Mouse (Mus musculus) hindbrain, embryonic 10.5 days (tissue): ENCODE data around the gene Fam107b. TPM values are rescaled to one million over a fixed set of nuclear protein-coding genes. Genes with fewer than 3 reads are reported as not detected.

Experiments used
- DNase-seq: peaks from one replicate; pipeline ENCODE4 v3.0.0-alpha.2; 2017; ENCODE audit warnings: low spot score
- H3K27ac ChIP-seq: fragments of 300-500 bp; sonication (generic); 2 replicates; pipeline ENCODE4 v1.5.1; 2016; ENCODE audit warnings: mild to moderate bottlenecking, moderate library complexity
- H3K27me3 ChIP-seq: fragments of 300-500 bp; sonication (generic); 2 replicates; pipeline ENCODE4 v1.6.1; 2016; ENCODE audit warnings: mild to moderate bottlenecking; ENCODE audit not compliant: poor library complexity, insufficient read depth, severe bottlenecking
- H3K36me3 ChIP-seq: fragments of 300-500 bp; sonication (generic); 2 replicates; pipeline ENCODE4 v1.6.1; 2016; ENCODE audit warnings: mild to moderate bottlenecking, moderate library complexity
- H3K4me1 ChIP-seq: fragments of 300-500 bp; sonication (generic); replicated peaks from 2 replicates; pipeline ENCODE4 v1.6.1; 2016; ENCODE audit warnings: mild to moderate bottlenecking
- H3K4me3 ChIP-seq: fragments of 300-500 bp; sonication (generic); 2 replicates; pipeline ENCODE4 v1.5.1; 2016; ENCODE audit warnings: mild to moderate bottlenecking, moderate library complexity
- H3K9me3 ChIP-seq: fragments of 300-500 bp; sonication (generic); 2 replicates; pipeline ENCODE4 v1.6.1; 2016; ENCODE audit warnings: mild to moderate bottlenecking, moderate library complexity
- WGBS: fragments of 180-500 bp; shearing (Covaris S2); methylation state at CpG from one replicate; pipeline ENCODE4 v1.1.7; 2016; 5-methylcytosine and 5-hydroxymethylcytosine counted together
- polyA plus RNA-seq: library from polyadenylated mRNA; unstranded; fragments of >200 nt; fragmentation: Nextera tagmentation; extraction: Ambion mirVana; gene quantifications from 2 replicates; pipeline ENCODE4 v1.2.1, GENCODE M21; 2016

Gene Fam107b
- polyA plus RNA-seq, 1 experiment from 2014 or later, result 46.8 TPM

- no peak overlapping the region for H3K4me3 ChIP-seq
- no peaks in the 10 kb centered on the region for H3K9me3 ChIP-seq
- H3K27me3 ChIP-seq, result no peaks in the 10 kb centered on the region
- no peak overlapping the region for H3K27ac ChIP-seq
- peaks cover 9% of the 10 kb centered on the region; the same call in 1 of the 2 replicates for H3K4me1 ChIP-seq
- no peak for DNase-seq
- WGBS, result 88% methylated on average over 3 of the region's 3 CpGs
- no peaks in the 10 kb centered on the region for H3K36me3 ChIP-seq
Measured at GRCm38 (mm10) chr2:3656091-3656490, 85.8 kb downstream of the Fam107b start.

GRCm38 (mm10) chr2:3656834-3657233 is 86.5 kb downstream of the Fam107b start:
- Histone ChIP-seq H3K4me1 (peaks cover 9% of the 10 kb centered on the region; the same call in 1 of the 2 replicates), H3K4me3 (no peak overlapping the region), H3K9me3 (no peaks in the 10 kb centered on the region), H3K27me3 (no peaks in the 10 kb centered on the region), H3K36me3 (no peaks in the 10 kb centered on the region), H3K27ac (no peak overlapping the region)
- no peak for DNase-seq
- WGBS, result 88% methylated on average over 6 of the region's 6 CpGs

- Histone ChIP-seq H3K36me3 (no peaks in the 10 kb centered on the region), H3K4me1 (peaks cover 9% of the 10 kb centered on the region; the same call in 1 of the 2 replicates), H3K9me3 (no peaks in the 10 kb centered on the region), H3K27me3 (no peaks in the 10 kb centered on the region), H3K27ac (no peak overlapping the region), H3K4me3 (no peak overlapping the region)
- no peak for DNase-seq
- 88% methylated on average over 5 of the region's 5 CpGs for WGBS
Measured at GRCm38 (mm10) chr2:3657376-3657775, 87.1 kb downstream of the Fam107b start.

GRCm38 (mm10) chr2:3657811-3658730 is 87.8 kb downstream of the Fam107b start:
- H3K27me3 ChIP-seq, result no peaks in the 10 kb centered on the region
- H3K36me3 ChIP-seq, result no peaks in the 10 kb centered on the region
- peak overlapping the region; percentile 3; the same call in 1 of the 2 replicates for H3K27ac ChIP-seq
- H3K4me3 ChIP-seq, result no peak overlapping the region
- peaks cover 9% of the 10 kb centered on the region; the same call in 1 of the 2 replicates for H3K4me1 ChIP-seq
- 69% methylated on average over 11 of the region's 11 CpGs for WGBS
- DNase-seq, result no peak
- no peaks in the 10 kb centered on the region for H3K9me3 ChIP-seq

- Histone ChIP-seq H3K9me3 (no peaks in the 10 kb centered on the region), H3K4me1 (peaks cover 9% of the 10 kb centered on the region; the same call in 1 of the 2 replicates), H3K27me3 (no peaks in the 10 kb centered on the region), H3K27ac (no peak overlapping the region), H3K36me3 (no peaks in the 10 kb centered on the region), H3K4me3 (no peak overlapping the region)
- DNase-seq, result no peak
- WGBS, result 42% methylated on average over 4 of the region's 4 CpGs
Measured at GRCm38 (mm10) chr2:3658900-3659299, 88.6 kb downstream of the Fam107b start.

- no peaks in the 10 kb centered on the region for H3K36me3 ChIP-seq
- H3K27me3 ChIP-seq, result no peaks in the 10 kb centered on the region
- no peak overlapping the region for H3K27ac ChIP-seq
- 48% methylated on average over 5 of the region's 5 CpGs for WGBS
- H3K4me3 ChIP-seq, result no peak overlapping the region
- H3K4me1 ChIP-seq, result peaks cover 9% of the 10 kb centered on the region; the same call in 1 of the 2 replicates
- no peak for DNase-seq
- H3K9me3 ChIP-seq, result no peaks in the 10 kb centered on the region
Measured at GRCm38 (mm10) chr2:3659300-3659910, 89.1 kb downstream of the Fam107b start.

- no peaks in the 10 kb centered on the region for H3K36me3 ChIP-seq
- no peak overlapping the region for H3K27ac ChIP-seq
- no peaks in the 10 kb centered on the region for H3K27me3 ChIP-seq
- no peak for DNase-seq
- H3K9me3 ChIP-seq, result no peaks in the 10 kb centered on the region
- no peaks in the 10 kb centered on the region for H3K4me1 ChIP-seq
- H3K4me3 ChIP-seq, result no peak overlapping the region
- WGBS, result 73% methylated on average over 6 of the region's 6 CpGs
Measured at GRCm38 (mm10) chr2:3664086-3664485, 93.8 kb downstream of the Fam107b start.

GRCm38 (mm10) chr2:3668682-3669081 is 98.4 kb downstream of the Fam107b start:
- Histone ChIP-seq H3K9me3 (no peaks in the 10 kb centered on the region), H3K36me3 (no peaks in the 10 kb centered on the region), H3K27ac (no peak overlapping the region), H3K4me3 (no peak overlapping the region), H3K27me3 (no peaks in the 10 kb centered on the region), H3K4me1 (no peaks in the 10 kb centered on the region)
- WGBS, result 79% methylated on average over 3 of the region's 3 CpGs
- peak; percentile 7 for DNase-seq

GRCm38 (mm10) chr2:3669646-3670045 is 99.4 kb downstream of the Fam107b start:
- WGBS, result 63% methylated on average over 2 of the region's 2 CpGs
- Histone ChIP-seq H3K9me3 (no peaks in the 10 kb centered on the region), H3K27ac (no peak overlapping the region), H3K36me3 (no peaks in the 10 kb centered on the region), H3K4me1 (no peaks in the 10 kb centered on the region), H3K27me3 (no peaks in the 10 kb centered on the region), H3K4me3 (no peak overlapping the region)
- DNase-seq, result no peak

- Histone ChIP-seq H3K27me3 (no peaks in the 10 kb centered on the region), H3K4me1 (no peaks in the 10 kb centered on the region), H3K36me3 (no peaks in the 10 kb centered on the region), H3K9me3 (no peaks in the 10 kb centered on the region), H3K27ac (no peak overlapping the region), H3K4me3 (no peak overlapping the region)
- WGBS, result 82% methylated on average over 5 of the region's 5 CpGs
- no peak for DNase-seq
Measured at GRCm38 (mm10) chr2:3672654-3673367, 102.5 kb downstream of the Fam107b start.

GRCm38 (mm10) chr2:3675481-3675880 is 105.2 kb downstream of the Fam107b start:
- Histone ChIP-seq H3K9me3 (no peaks in the 10 kb centered on the region), H3K27ac (no peak overlapping the region), H3K4me3 (no peak overlapping the region), H3K4me1 (no peaks in the 10 kb centered on the region), H3K36me3 (no peaks in the 10 kb centered on the region), H3K27me3 (no peaks in the 10 kb centered on the region)
- WGBS, result 90% methylated on average over 1 of the region's 1 CpGs
- DNase-seq, result no peak

GRCm38 (mm10) chr2:3682699-3683098 is 112.4 kb downstream of the Fam107b start:
- Histone ChIP-seq H3K4me3 (no peak overlapping the region), H3K27me3 (no peaks in the 10 kb centered on the region), H3K36me3 (no peaks in the 10 kb centered on the region), H3K4me1 (peaks cover 18% of the 10 kb centered on the region), H3K9me3 (no peaks in the 10 kb centered on the region), H3K27ac (no peak overlapping the region)
- DNase-seq, result no peak
- WGBS, result 74% methylated on average over 4 of the region's 4 CpGs
